Mouse (Mus musculus) left cerebral cortex, postnatal 10 days (tissue): ENCODE results near the gene Fam196b. TPM values are rescaled to one million over a fixed set of nuclear protein-coding genes. Genes with fewer than 3 reads are reported as not detected.
A peak's percentile ranks its signal among the peaks of the same experiment; 100 is the strongest.

Experiments used
- DNase-seq, 2 experiments: peaks; one replicate each; pipeline ENCODE4 v3.0.0; 2021 to 2022; ENCODE audit warnings: low spot score in 2 of 2, mixed read lengths in 1 of 2; ENCODE audit errors: extremely low spot score in 1 of 2
- intact Hi-C: fragments of 180-260 bp; cut with DNase I; formaldehyde crosslinking; loops from one replicate; pipeline ENCODE4 v1.15.1; 2025
- total RNA-seq, 2 experiments: library from RNA; stranded (reverse); gene quantifications; 2 replicates each; pipeline ENCODE4 v1.2.3; 2021

The Fam196b gene
- total RNA-seq, 2 experiments from 2014 or later: 1.9 TPM

DNA sequence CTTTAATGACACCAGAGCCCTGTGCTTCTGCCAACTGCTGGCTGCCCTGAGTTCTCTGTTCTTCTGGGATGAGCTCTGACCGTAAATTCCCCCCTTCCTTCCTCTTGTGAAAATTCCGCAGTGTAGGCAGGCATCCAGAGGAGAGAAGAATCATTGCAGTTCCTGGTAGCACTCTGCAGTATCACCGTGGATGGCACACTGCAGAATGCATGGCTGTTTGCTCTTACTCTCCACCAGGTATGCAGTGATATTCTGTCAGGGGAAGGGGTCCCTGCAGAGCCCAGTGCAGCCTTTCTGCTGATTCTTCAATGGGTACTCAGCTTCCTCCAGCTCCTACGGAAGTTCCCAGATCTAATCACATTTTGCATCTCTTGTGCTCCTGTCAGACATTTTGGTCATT is 77.5 kb downstream of the Fam196b start:
- intact Hi-C loops: no loop called here
- DNase-seq: no peak

DNA sequence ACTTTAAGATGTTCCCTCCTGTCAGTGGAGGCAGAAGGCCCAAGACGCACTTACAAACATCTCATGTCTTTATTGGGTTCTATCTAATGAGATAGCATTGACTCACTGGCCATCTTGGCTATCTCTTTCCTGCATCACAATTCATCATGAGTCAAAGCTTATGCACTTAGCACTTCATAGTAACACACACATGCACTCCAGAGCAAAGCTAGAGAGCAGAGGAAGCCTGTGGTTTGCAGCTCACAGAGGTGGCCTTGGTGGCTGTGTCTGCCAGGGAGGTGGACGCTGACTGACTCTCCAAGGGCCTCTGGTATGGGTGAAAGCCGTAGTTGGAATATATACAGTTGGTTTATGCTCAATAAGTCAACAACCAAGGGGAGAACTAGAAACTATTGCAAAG is 81.2 kb downstream of the Fam196b start:
- DNase-seq: no peak
- intact Hi-C loops: no loop called here

DNA sequence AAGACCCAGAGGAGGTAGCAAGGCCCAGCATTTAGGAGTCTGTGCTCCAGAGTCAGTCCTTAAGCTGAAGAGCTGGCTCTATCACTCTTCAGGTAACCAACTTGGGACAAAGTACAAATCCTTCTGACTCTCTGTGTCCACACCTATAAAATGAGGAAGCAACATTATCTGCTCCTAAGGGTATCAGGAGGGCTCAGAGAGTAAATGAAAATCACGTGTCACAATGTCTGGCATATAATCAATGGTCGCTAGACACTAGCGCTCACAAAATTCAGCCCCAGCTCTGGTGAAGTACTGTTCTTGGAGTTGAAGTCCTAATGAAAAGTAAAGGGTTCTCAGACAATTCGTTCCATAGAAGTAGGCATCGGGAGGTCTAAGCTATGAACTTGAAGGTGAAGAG is 83.0 kb downstream of the Fam196b start:
- intact Hi-C loops: no loop called here
- DNase-seq: no peak

DNA sequence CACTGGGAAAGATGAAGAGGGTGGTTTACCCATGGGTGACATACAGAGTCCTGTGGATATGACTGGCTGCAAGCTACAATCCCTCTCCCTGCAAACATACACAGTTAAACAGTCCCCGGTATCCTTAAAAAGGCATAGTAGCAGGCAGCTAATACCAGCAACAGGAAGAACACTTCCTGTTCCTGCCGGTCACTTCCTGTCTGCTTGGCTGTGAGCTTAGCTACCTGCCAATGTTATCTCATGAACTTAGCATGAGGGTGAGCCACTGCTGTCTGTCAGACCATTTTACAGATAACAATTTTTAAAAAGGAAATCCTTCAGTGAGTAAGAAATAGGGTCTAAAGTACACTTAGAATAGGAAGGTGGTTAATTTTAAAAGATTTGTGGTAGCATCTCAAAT is 83.9 kb downstream of the Fam196b start:
- DNase-seq: no peak
- intact Hi-C loops: no loop called here

DNA sequence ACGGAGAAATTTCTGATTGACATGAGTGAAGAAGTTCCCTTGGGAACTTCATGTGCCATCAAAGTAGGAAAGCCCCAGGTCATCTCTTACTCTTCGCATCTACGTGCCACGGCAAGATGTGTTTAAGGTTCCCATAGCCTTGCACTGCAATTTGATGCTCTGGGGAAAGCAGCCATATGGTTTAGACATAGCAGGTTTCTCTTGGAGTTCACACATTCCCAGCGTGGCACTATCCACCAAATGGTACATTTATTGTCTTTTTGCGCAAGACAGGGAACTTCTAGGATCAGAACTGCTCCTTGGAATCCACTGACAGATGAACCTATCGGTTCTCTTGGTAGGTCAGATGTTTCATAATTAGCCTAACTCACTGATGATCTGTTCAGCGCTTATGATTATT is 86.7 kb downstream of the Fam196b start:
- no peak for DNase-seq
- intact Hi-C loops: no loop called here

DNA sequence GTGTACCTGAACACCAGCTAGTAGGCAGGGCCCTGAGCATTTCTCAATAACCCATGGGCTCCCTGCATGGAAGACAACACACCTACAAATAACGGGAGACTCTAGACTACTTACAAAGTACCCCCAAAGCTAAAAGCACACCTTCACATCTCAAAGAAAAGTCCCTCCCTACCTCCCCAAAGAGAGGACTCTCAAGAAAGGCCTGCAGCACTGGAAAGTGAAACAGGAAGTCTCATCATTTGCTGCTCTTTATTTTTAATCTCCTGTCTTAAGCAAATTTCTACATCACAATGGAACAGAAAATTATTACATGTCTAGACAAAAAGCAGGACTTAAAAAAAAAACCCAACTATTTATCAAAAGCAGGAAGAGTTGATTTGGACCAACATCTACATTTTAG is 90.7 kb downstream of the Fam196b start:
- DNase-seq: no peak
- intact Hi-C loops: no loop called here

DNA sequence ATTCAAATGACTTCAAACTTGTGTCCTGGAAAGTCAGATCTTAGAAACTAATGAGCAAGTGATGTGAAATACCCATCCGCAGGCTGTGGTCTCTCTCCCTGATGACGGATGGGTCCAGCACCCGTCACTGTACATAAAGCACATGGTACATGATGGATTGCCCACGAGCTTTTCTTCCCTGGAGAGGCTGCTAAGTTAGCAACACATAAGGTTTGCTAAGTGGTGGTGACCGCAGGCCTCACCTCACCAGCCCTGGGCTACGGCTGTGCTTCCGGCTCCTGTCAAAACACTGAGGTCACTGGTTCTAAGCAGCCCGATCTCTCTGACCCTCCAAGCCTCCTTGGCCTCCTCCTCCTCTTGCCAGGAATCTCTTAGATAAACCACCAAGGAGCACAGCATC is 91.7 kb downstream of the Fam196b start:
- no peak for DNase-seq
- intact Hi-C loops: no loop called here

DNA sequence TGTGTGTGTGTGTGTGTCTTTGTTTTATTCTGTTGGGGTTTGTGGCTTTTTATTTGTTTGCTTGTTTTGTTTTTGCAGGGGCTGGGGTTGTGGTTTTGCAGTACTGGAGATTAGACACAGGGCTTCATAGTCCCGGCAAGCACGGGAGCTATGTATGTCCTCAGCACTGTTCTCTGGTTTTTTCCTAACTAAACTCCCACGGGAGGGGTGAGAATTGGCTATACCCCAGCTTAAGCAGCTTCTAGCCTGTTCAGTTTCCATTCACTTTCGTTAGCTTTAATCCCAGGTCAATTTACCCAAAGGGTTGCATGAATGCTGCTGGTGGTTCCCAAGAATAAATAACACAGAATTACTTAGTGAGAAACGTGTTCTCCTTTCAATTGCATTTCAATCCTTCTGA is 92.2 kb downstream of the Fam196b start:
- no peak for DNase-seq
- intact Hi-C loops: no loop called here

DNA sequence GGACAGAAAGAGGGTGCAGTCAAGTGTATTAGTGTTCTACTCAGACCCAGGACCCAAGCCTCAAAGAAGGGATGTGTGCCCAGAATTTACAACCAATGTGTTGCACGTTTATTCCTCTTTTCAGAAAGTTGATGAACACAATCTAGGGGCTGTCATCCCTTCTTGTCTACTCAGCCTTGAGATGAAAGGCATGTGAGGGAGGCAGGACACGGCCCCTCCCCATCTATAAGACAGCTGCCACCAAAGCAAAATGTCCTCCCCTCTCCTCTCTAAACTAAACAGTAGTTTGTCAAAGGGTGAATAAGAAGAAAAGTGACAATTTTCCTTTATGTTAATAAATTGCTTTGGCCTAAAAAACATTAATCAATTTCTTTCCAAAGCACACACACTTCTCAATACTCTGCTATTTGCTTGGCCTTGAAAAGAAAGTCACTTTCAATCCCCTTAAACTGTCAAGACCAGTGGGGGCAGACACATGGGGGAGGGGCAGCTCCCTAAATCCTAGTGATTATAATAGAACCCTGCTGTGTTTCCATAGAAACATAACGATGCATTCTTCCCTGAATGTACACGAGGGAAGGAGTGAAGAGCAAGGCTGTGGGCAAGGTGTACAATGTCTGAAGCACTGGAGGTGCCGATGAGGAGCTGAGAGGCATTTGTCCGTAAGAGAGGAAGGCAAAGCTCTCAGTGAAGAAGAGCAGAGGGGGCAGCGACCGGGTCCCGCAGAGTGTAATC is 101.4 kb downstream of the Fam196b start:
- no peak for DNase-seq
- intact Hi-C loops: no loop called here

DNA sequence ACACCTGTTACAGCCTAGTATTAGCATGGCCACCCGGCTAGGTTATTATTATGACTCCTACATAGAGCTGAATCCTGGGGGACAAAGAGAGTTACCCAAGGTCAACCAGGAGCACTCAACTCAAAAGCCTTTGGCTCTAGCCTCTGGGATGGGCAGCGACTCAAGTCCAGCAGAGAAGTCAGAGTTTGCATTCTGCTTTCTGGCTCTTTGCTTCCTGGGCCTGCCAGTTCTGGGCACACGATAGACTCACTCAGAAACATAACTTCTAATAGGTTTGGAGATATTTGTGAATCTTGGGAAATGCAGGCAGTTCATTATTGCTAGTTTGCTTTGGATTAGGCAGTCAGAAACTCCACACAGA is 102.0 kb downstream of the Fam196b start:
- no peak for DNase-seq
- intact Hi-C loops: no loop called here

DNA sequence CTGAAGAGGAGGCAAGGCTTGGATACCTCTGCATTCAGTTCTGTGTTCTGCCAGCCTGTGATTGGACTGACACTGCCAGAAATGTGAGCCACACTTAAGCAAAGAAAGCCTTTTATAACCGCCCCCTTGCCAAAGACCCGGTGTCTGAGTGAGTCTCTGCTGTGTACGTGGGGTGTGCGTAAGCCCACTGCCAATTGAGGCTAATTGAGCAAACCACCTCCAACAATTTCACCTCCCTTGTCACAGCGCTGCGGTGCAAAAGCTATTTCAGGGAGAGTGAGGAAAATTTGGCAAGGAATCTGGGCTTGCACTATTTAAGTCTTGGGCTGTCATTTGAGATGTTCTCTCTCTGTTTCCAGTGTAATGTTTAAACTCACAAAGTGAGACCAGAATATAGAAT is 106.4 kb downstream of the Fam196b start:
- intact Hi-C loops: no loop called here
- peak in 1 of 2 experiments; percentile 57 for DNase-seq

DNA sequence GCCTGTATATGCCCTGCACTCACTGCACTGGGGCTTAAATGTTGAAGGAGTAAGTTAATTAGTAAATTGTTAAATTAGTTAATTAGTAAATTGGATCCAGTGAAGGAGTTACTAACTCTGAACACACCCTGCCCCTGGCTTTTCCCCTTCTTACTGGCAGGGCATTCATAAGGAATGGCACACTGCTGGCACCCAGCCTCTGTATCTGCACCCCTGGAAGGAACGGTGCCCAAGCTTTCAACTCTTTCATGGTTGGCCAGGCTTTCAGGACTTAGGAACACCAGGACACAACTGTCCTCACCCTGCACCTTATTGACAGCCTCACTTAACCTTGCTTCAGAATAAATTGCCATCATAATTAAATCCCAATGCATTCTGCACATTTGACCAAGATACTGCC is 109.9 kb downstream of the Fam196b start:
- intact Hi-C loops: no loop called here
- DNase-seq: no peak

DNA sequence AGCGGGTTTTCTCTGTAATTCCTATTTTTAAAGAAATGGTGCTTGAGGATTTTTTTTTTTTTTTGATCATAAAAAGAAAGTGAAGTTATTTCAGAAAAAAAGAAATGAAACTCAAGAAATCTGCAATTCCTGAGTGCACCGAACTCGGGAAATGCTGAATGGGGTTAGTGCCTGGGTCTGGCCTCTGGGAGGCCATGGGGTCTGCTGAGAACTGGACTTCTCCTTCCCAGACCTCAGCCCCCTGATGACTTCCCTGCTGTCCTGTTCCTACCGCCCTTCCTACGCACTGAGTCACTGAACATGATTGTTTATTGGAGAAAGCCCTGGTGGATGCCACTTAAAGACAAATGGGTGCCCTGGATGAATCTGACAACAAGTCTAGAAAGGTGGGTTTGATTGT is 112.6 kb downstream of the Fam196b start:
- intact Hi-C loops: no loop called here
- no peak for DNase-seq

DNA sequence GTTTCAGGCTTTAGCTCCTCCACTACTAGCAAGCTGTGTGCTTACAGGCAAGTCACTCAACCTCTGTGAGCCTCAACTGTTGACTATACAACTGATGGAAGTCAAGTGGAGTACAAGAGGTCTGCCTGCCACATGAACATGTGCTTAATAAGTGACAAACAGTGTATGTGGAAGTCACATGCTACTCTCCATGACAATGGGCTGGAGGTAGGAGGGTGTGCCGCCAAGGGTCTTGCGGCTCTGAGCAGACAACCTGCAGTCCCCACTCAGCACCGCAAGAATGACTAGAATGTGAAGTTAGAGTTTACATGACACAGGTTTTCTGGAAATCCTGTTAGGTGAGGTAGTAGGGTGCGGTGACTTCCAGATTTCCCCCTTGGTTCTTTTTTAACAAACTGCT is 116.3 kb downstream of the Fam196b start:
- intact Hi-C loops: no loop called here
- DNase-seq: no peak

DNA sequence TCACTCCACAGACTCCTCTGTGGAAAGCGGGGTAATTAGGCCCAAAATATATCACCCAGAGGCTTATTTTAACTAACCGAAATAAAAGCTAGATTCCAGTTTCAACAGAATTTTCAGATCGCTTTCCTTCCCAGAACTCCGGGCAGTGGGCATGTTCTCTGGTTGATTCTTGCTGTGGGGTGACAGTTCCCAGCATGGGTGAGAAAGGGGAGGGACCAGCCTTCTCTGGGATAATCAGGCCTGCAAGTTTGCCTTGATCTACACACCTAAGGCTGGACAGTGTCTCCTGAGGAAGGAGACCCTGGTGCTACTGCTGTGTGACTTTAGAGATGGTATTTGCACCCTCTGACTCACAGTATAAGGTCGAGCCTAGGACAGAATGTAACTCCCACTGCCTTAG is 116.7 kb downstream of the Fam196b start:
- intact Hi-C loops: no loop called here

DNA sequence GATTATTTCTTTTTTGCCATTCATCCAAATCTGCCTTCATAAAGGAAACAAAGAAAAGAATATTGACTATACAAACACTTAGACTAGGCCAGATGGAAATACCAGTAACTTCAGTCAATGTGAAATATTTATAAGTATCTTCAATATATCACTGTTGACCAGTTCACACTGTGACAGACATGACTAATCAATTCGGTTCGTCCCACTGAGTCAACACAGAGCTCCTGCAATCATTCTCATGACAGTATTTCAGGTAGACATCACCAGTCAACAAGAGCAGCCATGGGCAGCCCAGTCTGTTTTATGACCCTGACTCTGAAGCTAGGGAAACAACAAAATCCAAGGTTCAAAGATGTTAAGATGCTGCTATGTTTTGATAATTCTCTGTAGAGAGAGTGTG is 117.4 kb downstream of the Fam196b start:
- no peak for DNase-seq
- intact Hi-C loops: no loop called here

More for the DNA sequence above, 116.7 kb downstream of the Fam196b start:
- no peak for DNase-seq

DNA sequence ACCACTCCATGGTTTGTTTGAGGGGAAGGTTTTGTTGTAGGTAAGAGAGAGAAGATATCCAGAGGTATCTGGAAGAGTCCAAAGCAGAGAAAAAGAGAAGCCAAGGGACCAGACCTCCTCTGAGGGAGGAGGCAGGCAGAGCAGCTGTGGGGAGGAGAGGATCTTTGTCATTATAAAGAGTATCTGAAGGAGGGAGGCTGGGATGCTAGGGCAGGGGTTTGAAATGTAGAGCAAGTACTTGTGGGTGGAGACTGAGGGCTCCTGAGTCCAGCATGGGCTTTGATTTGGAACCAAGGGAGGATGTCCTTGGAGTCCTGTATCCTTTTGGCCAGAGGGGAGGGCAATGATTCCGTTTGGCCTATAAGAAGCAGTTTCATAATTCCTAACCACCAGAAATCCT is 122.8 kb downstream of the Fam196b start:
- intact Hi-C loops: no loop called here
- DNase-seq: no peak

DNA sequence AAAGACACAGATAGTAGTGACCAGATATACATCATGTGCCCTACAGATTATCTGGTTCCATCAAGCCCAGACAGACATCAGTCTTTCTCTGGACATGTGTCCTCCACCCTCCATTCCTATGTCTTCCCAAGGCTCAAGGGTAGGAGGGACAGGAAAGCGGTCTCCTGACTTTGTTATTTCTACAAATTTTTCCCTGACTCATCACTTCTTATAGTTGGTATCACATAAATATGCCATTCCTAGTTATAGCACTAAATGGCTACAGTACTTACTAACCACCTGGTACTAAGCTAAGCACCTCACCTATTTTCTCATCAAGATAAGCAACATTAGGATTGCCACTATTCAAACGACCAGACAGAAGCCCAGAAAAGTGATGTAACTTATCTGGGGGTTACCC is 123.8 kb downstream of the Fam196b start:
- intact Hi-C loops: no loop called here
- no peak for DNase-seq

DNA sequence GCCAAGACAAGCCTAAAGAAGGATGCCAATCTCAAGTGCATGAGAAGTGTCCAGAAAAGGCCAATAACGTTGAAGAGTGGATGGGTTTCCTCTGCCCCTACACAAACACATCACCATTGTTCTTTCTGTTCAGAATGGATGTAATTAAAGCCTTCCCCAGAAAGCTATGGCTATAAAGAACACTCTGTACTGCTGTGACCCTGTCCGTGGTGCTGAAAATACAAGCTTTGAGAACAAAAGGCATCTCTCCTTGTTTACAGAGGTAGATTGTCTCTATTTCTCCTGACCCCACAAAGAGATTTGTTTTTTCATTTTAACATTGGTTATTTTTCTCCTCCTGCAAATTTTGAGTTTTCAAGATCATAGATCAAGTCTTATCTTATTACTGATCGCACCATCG is 133.3 kb downstream of the Fam196b start:
- intact Hi-C loops: no loop called here
- no peak for DNase-seq

DNA sequence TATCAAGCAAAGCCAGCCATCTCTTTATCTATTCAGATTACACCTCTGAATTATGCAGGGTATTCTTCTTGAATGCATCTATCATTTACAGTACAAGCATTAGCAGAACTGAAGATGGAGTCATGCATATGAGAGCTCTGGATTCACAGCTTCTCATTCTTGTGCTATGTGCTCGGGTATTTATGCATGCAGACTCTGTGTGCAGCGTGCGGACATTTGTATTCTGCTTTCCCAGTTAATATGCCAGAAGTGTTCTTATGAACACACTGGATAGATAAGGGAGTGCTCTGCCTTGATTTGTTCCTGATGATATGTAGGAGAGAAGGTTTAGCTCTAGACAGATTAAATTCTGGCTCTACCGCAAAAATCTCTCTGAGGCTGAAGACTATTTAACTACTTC is 135.3 kb downstream of the Fam196b start:
- intact Hi-C loops: no loop called here
- DNase-seq: no peak

DNA sequence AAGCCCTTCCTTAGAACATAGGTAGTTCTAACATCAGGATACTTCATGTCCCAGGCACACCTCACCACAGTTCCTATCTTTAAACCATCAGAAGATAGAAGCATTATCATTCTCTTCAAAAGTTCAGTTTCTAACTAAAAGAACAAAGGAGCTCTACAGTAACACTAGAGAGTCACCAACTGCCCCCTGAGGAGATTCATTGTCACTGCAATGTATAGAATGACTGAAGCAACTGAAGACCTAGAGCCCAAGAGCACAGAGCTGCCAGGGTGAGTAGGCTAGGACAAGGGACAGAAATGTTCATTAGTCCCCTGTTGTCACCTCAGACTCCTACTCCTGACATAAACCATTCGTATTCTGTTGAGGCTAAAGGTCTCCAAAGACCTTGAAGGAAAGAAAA is 152.4 kb downstream of the Fam196b start:
- intact Hi-C loops: no loop called here
- no peak for DNase-seq
